In the genomic region with DNA sequence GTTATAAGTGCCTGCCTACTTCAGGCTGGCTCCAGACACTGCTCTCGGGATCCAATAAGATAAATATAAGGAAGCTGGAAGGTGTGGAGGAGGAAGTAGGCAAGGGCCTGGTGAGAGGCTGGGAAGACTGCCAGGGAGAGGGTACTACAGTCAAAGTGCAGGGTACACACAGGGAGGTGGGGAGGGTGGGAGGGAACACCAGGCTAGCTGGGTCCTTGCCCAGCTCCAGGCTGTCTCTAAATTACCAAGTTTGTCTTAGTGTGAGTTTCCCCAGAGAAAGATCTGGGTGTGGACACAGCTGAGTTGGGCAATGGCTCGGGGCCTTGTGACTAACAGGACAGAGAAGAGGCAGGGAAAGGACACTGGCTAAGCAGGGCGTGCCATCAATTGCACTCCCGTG, we compare ENCODE assay signal across 9 mouse cellular contexts. TPM values are rescaled to one million over a fixed set of nuclear protein-coding genes. Genes with fewer than 3 reads are reported as not detected.
DNase-seq lines count a peak whose midpoint lies in the region; ATAC-seq and TF ChIP-seq lines count a peak whose summit lies in the region.
"Had no signal": no experiment of that assay in that cellular context is flagged by ENCODE, and none has a peak within 500 bp of the region (broad histone marks: within the 10 kb centered on the region; RNA-seq: fewer than 3 reads in every experiment).

No protein-coding gene starts in this region.

- no peak overlapping the region; the same call in 1 of the 2 replicates for H3K9ac ChIP-seq in intestine, postnatal 0 days (ENCODE audit: low read depth, low read length)
- H3K9ac ChIP-seq: liver, embryonic 15.5 days had no signal

- no peak for TF ChIP-seq CTCF in bone marrow macrophage, adult 2 months (IDR thresholded peaks at IDR 0.05; ENCODE audit: low read depth, low read length)
- TF ChIP-seq CTCF in intestine, postnatal 0 days (IDR thresholded peaks at IDR 0.05; ENCODE audit: low read depth) = no peak
- TF ChIP-seq CTCF in layer of hippocampus, adult 2 months (conservative IDR thresholded peaks at IDR 0.05) = no peak

- WGBS in intestine, postnatal 0 days = 30% methylated on average over 4 of the region's 4 CpGs

- H3K27me3 ChIP-seq in intestine, postnatal 0 days (replicated peaks; ENCODE audit: control insufficient read depth, insufficient read depth, low read length) = no peaks in the 10 kb centered on the region
- H3K27me3 ChIP-seq: liver, embryonic 15.5 days had no signal

- H3K4me2 ChIP-seq in intestine, postnatal 0 days (replicated peaks; ENCODE audit: low read depth) = 0 out of 2 replicates have a peak overlapping the region, but pooled peaks have one; percentile 10
- H3K4me2 ChIP-seq: liver, embryonic 15.5 days had no signal

- peak; percentile 92 for ATAC-seq in intestine, postnatal 0 days

- peak overlapping the region; percentile 29 for H3K27ac ChIP-seq in bone marrow macrophage, adult 2 months (ENCODE audit: insufficient read depth, low read depth, low read length)
- H3K27ac ChIP-seq in intestine, postnatal 0 days (ENCODE audit: low read depth, low read length) = peak overlapping the region; percentile 80
- H3K27ac ChIP-seq in layer of hippocampus, adult 2 months = no peak overlapping the region
- H3K27ac ChIP-seq: liver, embryonic 15.5 days had no signal

- no peaks in the 10 kb centered on the region for H3K36me3 ChIP-seq in intestine, postnatal 0 days (ENCODE audit: control insufficient read depth, insufficient read depth)
- H3K36me3 ChIP-seq: liver, embryonic 15.5 days had no signal

- no peaks in the 10 kb centered on the region for H3K9me3 ChIP-seq in intestine, postnatal 0 days (ENCODE audit: control insufficient read depth)
- H3K9me3 ChIP-seq: liver, embryonic 15.5 days had no signal

- DNase-seq in gastrocnemius, adult 18-20 months (ENCODE audit: low spot score) = peak; percentile 55
- DNase-seq in gastrocnemius, postnatal 10 days = no peak
- DNase-seq in lung, postnatal 4 days = peak; percentile 82 to 89
- DNase-seq in testis, postnatal 10 days (ENCODE audit: low spot score) = no peak
- no peak for DNase-seq in layer of hippocampus, adult 2 months (ENCODE audit: low spot score in 2 of 2)
- DNase-seq in natural killer cell, adult 2 months (ENCODE audit: low spot score in 2 of 2) = no peak

- peaks cover 36% of the 10 kb centered on the region for H3K4me1 ChIP-seq in bone marrow macrophage, adult 2 months (ENCODE audit: control insufficient read depth, insufficient read depth, low read length)
- H3K4me1 ChIP-seq in intestine, postnatal 0 days (replicated peaks; ENCODE audit: control insufficient read depth, insufficient read depth, low read length) = 0 out of 2 replicates have a peak, but pooled peaks cover 8% of the 10 kb centered on the region

- no peak overlapping the region for H3K4me3 ChIP-seq in bone marrow macrophage, adult 2 months (ENCODE audit: insufficient read depth, low read length)
- no peak overlapping the region for H3K4me3 ChIP-seq in intestine, postnatal 0 days (ENCODE audit: low read depth, low read length)
- no peak overlapping the region for H3K4me3 ChIP-seq in layer of hippocampus, adult 2 months
- H3K4me3 ChIP-seq: liver, embryonic 15.5 days had no signal

- TF ChIP-seq POLR2A in bone marrow macrophage, adult 2 months (IDR thresholded peaks at IDR 0.05; ENCODE audit: borderline replicate concordance, low read depth, low read length) = no peak

RNA-seq across cellular contexts. Expression of a gene that starts 16.2 kb away (rescaled TPM):
- total RNA-seq in gastrocnemius, adult 18-20 months (2021) = not detected
- under 1 TPM; 0.78 to 0.93 TPM for total RNA-seq in gastrocnemius, postnatal 10 days (2021)
- polyA plus RNA-seq in bone marrow macrophage, adult 2 months (2012; ENCODE audit: insufficient read depth, insufficient read length, missing spikeins) = not detected in 2 replicates
- polyA plus RNA-seq in intestine, postnatal 0 days (2015; fragmentation: Nextera tagmentation; extraction: Ambion mirVana) = 4.5 and 5.3 TPM in 2 replicates
- total RNA-seq in layer of hippocampus, adult 2 months (2021) = 1 to 10 TPM in 1 of 2 experiments, under 1 TPM in 1; 0.61 to 1.1 TPM

Comparison
In these comparisons a context has a peak if more than half of its experiments do, and no peak if none do; other contexts are left out.
1. DNase-seq: peak in gastrocnemius, adult 18-20 months (single experiment) and lung, postnatal 4 days (2 of 2); none in gastrocnemius, postnatal 10 days (single experiment), testis, postnatal 10 days (single experiment), layer of hippocampus, adult 2 months (0 of 2) and natural killer cell, adult 2 months (0 of 2).